Mouse (Mus musculus) liver, embryonic 11.5 days (tissue): Measurements from ENCODE around the gene Sh3pxd2a. TPM values are rescaled to one million over a fixed set of nuclear protein-coding genes. Genes with fewer than 3 reads are reported as not detected.
A peak's percentile ranks its signal among the peaks of the same experiment; 100 is the strongest.

Source experiments
- ATAC-seq: fragments of 200-750 bp; cut with Nextera tagmentation; replicated peaks from 2 replicates; pipeline ENCODE4 v1.8.0; 2017; ENCODE audit warnings: moderate number of reproducible peaks, mild to moderate bottlenecking, moderate TSS enrichment, moderate library complexity; ENCODE audit not compliant: low FRiP score
- DNase-seq: peaks from one replicate; pipeline ENCODE4 v3.0.0-alpha.2; 2017; ENCODE audit warnings: low spot score
- H3K27ac ChIP-seq: fragments of 300-500 bp; sonication (generic); 2 replicates; pipeline ENCODE4 v1.5.1; 2014; ENCODE audit warnings: mild to moderate bottlenecking, low read depth, low read length, control low read depth
- H3K27me3 ChIP-seq: fragments of 300-500 bp; sonication (generic); replicated peaks from 2 replicates; pipeline ENCODE4 v1.6.1; 2014; ENCODE audit warnings: low read length, mixed read lengths; ENCODE audit not compliant: control insufficient read depth, insufficient read depth
- H3K36me3 ChIP-seq: fragments of 300-500 bp; sonication (generic); 2 replicates; pipeline ENCODE4 v1.6.1; 2014; ENCODE audit warnings: mild to moderate bottlenecking, low read length, moderate library complexity, mixed read lengths; ENCODE audit not compliant: control insufficient read depth, insufficient read depth
- H3K4me1 ChIP-seq: fragments of 300-500 bp; sonication (generic); replicated peaks from 2 replicates; pipeline ENCODE4 v1.6.1; 2014; ENCODE audit warnings: low read length, mixed read lengths; ENCODE audit not compliant: control insufficient read depth, insufficient read depth
- H3K4me2 ChIP-seq: fragments of 300-500 bp; sonication (generic); 2 replicates; pipeline ENCODE4 v1.6.1; 2014; ENCODE audit warnings: mild to moderate bottlenecking, control low read depth, moderate library complexity
- H3K4me3 ChIP-seq: fragments of 300-500 bp; sonication (generic); 2 replicates; pipeline ENCODE4 v1.5.1; 2014; ENCODE audit warnings: low read depth, low read length, control low read depth
- H3K9ac ChIP-seq: fragments of 300-500 bp; sonication (generic); 2 replicates; pipeline ENCODE4 v1.6.1; 2014; ENCODE audit warnings: low read depth, low read length, control low read depth
- H3K9me3 ChIP-seq: fragments of 300-500 bp; sonication (generic); 2 replicates; pipeline ENCODE4 v1.6.1; 2016; ENCODE audit warnings: low read length, inconsistent platforms, mixed read lengths; ENCODE audit not compliant: control insufficient read depth
- WGBS: fragments of 180-500 bp; shearing (Covaris S2); extraction: QIAGEN DNeasy Blood & Tissue Kit; methylation state at CpG from one replicate; pipeline ENCODE4 v1.1.7; 2014; 5-methylcytosine and 5-hydroxymethylcytosine counted together
- polyA plus RNA-seq: library from polyadenylated mRNA; unstranded; fragments of >200 nt; fragmentation: Nextera tagmentation; extraction: Ambion mirVana; gene quantifications from 2 replicates; pipeline ENCODE4 v1.2.1, GENCODE M21; 2014

Sh3pxd2a gene
- polyA plus RNA-seq, 1 experiment from 2014 or later: 3.6 TPM

- DNase-seq (no peak), ATAC-seq (no peak)
- no peak overlapping the region for H3K9ac ChIP-seq
- H3K27ac ChIP-seq: no peak overlapping the region
- no peak overlapping the region for H3K4me3 ChIP-seq
- H3K9me3 ChIP-seq: no peaks in the 10 kb centered on the region
- H3K4me1 ChIP-seq: no peaks in the 10 kb centered on the region
- no peak overlapping the region for H3K4me2 ChIP-seq
- 62% methylated on average over 4 of the region's 4 CpGs for WGBS
- H3K27me3 ChIP-seq: no peaks in the 10 kb centered on the region; the same call in 1 of the 2 replicates
- H3K36me3 ChIP-seq: no peaks in the 10 kb centered on the region
Measured at GRCm38 (mm10) chr19:47242227-47242626, 222.0 kb downstream of the Sh3pxd2a start.

GRCm38 (mm10) chr19:47240957-47241356 lies 223.2 kb downstream of the Sh3pxd2a start:
- DNase-seq (no peak), ATAC-seq (no peak)
- Histone ChIP-seq H3K4me3 (peak overlapping the region; percentile 40), H3K4me2 (peak overlapping the region; percentile 60), H3K27me3 (no peaks in the 10 kb centered on the region; the same call in 1 of the 2 replicates), H3K9ac (no peak overlapping the region), H3K9me3 (no peaks in the 10 kb centered on the region), H3K27ac (no peak overlapping the region), H3K36me3 (no peaks in the 10 kb centered on the region), H3K4me1 (no peaks in the 10 kb centered on the region)
- WGBS: 40% methylated on average over 7 of the region's 7 CpGs

- DNase-seq: no peak
- Histone ChIP-seq H3K36me3 (no peaks in the 10 kb centered on the region), H3K27me3 (no peaks in the 10 kb centered on the region; the same call in 1 of the 2 replicates), H3K9ac (no peak overlapping the region), H3K4me2 (peak overlapping the region; percentile 60), H3K27ac (no peak overlapping the region), H3K4me3 (peak overlapping the region; percentile 40), H3K4me1 (no peaks in the 10 kb centered on the region), H3K9me3 (no peaks in the 10 kb centered on the region)
- WGBS: 25% methylated on average over 12 of the region's 12 CpGs
- ATAC-seq: peak; percentile 62; the same call in 1 of the 2 replicates
Measured at GRCm38 (mm10) chr19:47240076-47240475, 224.1 kb downstream of the Sh3pxd2a start.

- DNase-seq (no peak), ATAC-seq (no peak)
- H3K27me3 ChIP-seq: no peaks in the 10 kb centered on the region; the same call in 1 of the 2 replicates
- H3K4me2 ChIP-seq: no peak overlapping the region
- H3K4me3 ChIP-seq: no peak overlapping the region
- H3K27ac ChIP-seq: no peak overlapping the region
- no peaks in the 10 kb centered on the region for H3K36me3 ChIP-seq
- no peaks in the 10 kb centered on the region for H3K9me3 ChIP-seq
- peaks cover 8% of the 10 kb centered on the region; the same call in 1 of the 2 replicates for H3K4me1 ChIP-seq
- H3K9ac ChIP-seq: no peak overlapping the region
- WGBS: 85% methylated on average over 3 of the region's 3 CpGs
Measured at GRCm38 (mm10) chr19:47233087-47233486, 231.1 kb downstream of the Sh3pxd2a start.

- WGBS: 81% methylated on average over 5 of the region's 5 CpGs
- Histone ChIP-seq H3K27ac (no peak overlapping the region), H3K4me2 (no peak overlapping the region), H3K9me3 (no peaks in the 10 kb centered on the region), H3K9ac (no peak overlapping the region), H3K36me3 (no peaks in the 10 kb centered on the region), H3K4me3 (no peak overlapping the region), H3K27me3 (no peaks in the 10 kb centered on the region), H3K4me1 (peaks cover 8% of the 10 kb centered on the region; the same call in 1 of the 2 replicates)
- DNase-seq (no peak), ATAC-seq (no peak)
Measured at GRCm38 (mm10) chr19:47232077-47232865, 231.9 kb downstream of the Sh3pxd2a start.

- ATAC-seq (no peak), DNase-seq (no peak)
- no peak overlapping the region for H3K9ac ChIP-seq
- WGBS: 80% methylated on average over 6 of the region's 6 CpGs
- no peak overlapping the region for H3K4me2 ChIP-seq
- peaks cover 8% of the 10 kb centered on the region; the same call in 1 of the 2 replicates for H3K4me1 ChIP-seq
- no peaks in the 10 kb centered on the region for H3K27me3 ChIP-seq
- H3K4me3 ChIP-seq: no peak overlapping the region
- H3K9me3 ChIP-seq: no peaks in the 10 kb centered on the region
- no peaks in the 10 kb centered on the region for H3K36me3 ChIP-seq
- no peak overlapping the region for H3K27ac ChIP-seq
Measured at GRCm38 (mm10) chr19:47231389-47231788, 232.8 kb downstream of the Sh3pxd2a start.

GRCm38 (mm10) chr19:47230682-47231081 lies 233.5 kb downstream of the Sh3pxd2a start:
- DNase-seq (no peak), ATAC-seq (no peak)
- WGBS: 81% methylated on average over 8 of the region's 8 CpGs
- Histone ChIP-seq H3K4me2 (no peak overlapping the region), H3K36me3 (no peaks in the 10 kb centered on the region), H3K4me3 (no peak overlapping the region), H3K27ac (no peak overlapping the region), H3K27me3 (no peaks in the 10 kb centered on the region), H3K9me3 (no peaks in the 10 kb centered on the region), H3K9ac (no peak overlapping the region), H3K4me1 (peaks cover 8% of the 10 kb centered on the region; the same call in 1 of the 2 replicates)

GRCm38 (mm10) chr19:47230082-47230481 lies 234.1 kb downstream of the Sh3pxd2a start:
- no peak overlapping the region for H3K4me2 ChIP-seq
- H3K36me3 ChIP-seq: no peaks in the 10 kb centered on the region
- WGBS: 85% methylated on average over 7 of the region's 7 CpGs
- peaks cover 8% of the 10 kb centered on the region; the same call in 1 of the 2 replicates for H3K4me1 ChIP-seq
- DNase-seq (no peak), ATAC-seq (no peak)
- no peaks in the 10 kb centered on the region for H3K27me3 ChIP-seq
- no peak overlapping the region for H3K9ac ChIP-seq
- H3K27ac ChIP-seq: no peak overlapping the region
- no peak overlapping the region for H3K4me3 ChIP-seq
- H3K9me3 ChIP-seq: no peaks in the 10 kb centered on the region

- Histone ChIP-seq H3K4me3 (no peak overlapping the region), H3K36me3 (no peaks in the 10 kb centered on the region), H3K4me2 (no peak overlapping the region), H3K9me3 (no peaks in the 10 kb centered on the region), H3K9ac (no peak overlapping the region), H3K4me1 (peaks cover 8% of the 10 kb centered on the region; the same call in 1 of the 2 replicates), H3K27ac (no peak overlapping the region), H3K27me3 (no peaks in the 10 kb centered on the region)
- DNase-seq: no peak
- ATAC-seq: no peak
- WGBS: 73% methylated on average over 5 of the region's 5 CpGs
Measured at GRCm38 (mm10) chr19:47229461-47229860, 234.7 kb downstream of the Sh3pxd2a start.
